Mouse (Mus musculus): ENCODE measurements around the gene Plekha6.

GRCm38 (mm10) chr1:133236693-133237440, 72.9 kb downstream of the Plekha6 start:
- TF ChIP-seq CHD2 (IDR thresholded peaks at IDR 0.05; ENCODE audit: low read length) (no peak), NRF1 (IDR thresholded peaks at IDR 0.05; ENCODE audit: insufficient read depth, low read depth, low read length, poor library complexity, severe bottlenecking) (no peak), JUND (IDR thresholded peaks at IDR 0.05; ENCODE audit: low read depth, low read length) (no peak), POLR2A (IDR thresholded peaks at IDR 0.05; ENCODE audit: control insufficient read depth in 1 of 2, insufficient read depth in 1 of 2, low read depth in 1 of 2, low read length in 2 of 2, poor library complexity in 1 of 2) (no peak), USF1 (IDR thresholded peaks at IDR 0.05; ENCODE audit: low read depth, low read length) (no peak), MEF2A (IDR thresholded peaks at IDR 0.05; ENCODE audit: extremely low read depth, insufficient replicate concordance, low read depth, low read length, poor library complexity, severe bottlenecking) (no peak), CHD1 (IDR thresholded peaks at IDR 0.05; ENCODE audit: low read depth, low read length) (no peak), ELF1 (IDR thresholded peaks at IDR 0.05; ENCODE audit: low read depth, low read length) (no peak), TCF12 (IDR thresholded peaks at IDR 0.05; ENCODE audit: low read depth, low read length) (no peak), MYB (IDR thresholded peaks at IDR 0.05; ENCODE audit: low read depth, low read length) (no peak)

Data from MEL (cell line).